Comparison of ENCODE assay signal across 22 mouse cellular contexts in the genomic region with DNA sequence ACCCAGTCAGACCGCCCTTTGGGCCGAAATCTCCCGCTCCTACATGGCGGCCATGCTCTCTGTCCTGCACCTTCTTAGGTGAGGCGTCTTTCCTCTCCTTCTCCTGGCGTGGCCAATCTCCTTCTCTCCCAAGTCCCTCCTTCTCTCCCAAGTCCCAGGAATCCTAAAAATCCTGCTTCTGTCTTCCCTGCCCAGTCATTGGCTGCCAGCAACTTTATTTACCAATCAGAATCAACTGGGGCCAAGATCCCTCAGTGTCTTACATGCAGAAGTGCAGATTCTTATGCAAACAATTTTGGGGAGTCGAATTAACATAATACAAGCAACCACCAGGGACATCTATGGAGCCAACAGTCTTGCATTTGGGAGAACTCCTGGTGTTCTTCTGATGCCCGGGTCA.
"Had no signal": no experiment of that assay in that cellular context is flagged by ENCODE, and none has a peak within 500 bp of the region (broad histone marks: within the 10 kb centered on the region; RNA-seq: fewer than 3 reads in every experiment).

No protein-coding gene starts in this region.

- H3K9ac ChIP-seq: embryonic facial prominence, embryonic 12.5 days; embryonic facial prominence, embryonic 13.5 days; embryonic facial prominence, embryonic 15.5 days; forebrain, embryonic 12.5 days; forebrain, embryonic 13.5 days; forebrain, embryonic 15.5 days; forebrain, postnatal 0 days had no signal

- H3K36me3 ChIP-seq: embryonic facial prominence, embryonic 10.5 days; embryonic facial prominence, embryonic 12.5 days; embryonic facial prominence, embryonic 13.5 days; embryonic facial prominence, embryonic 15.5 days; forebrain, embryonic 12.5 days; forebrain, embryonic 15.5 days; heart, embryonic 10.5 days had no signal

- DNase-seq: cerebellum, postnatal 10 days; cerebellum, postnatal 14 days; cerebellum, postnatal 25 days; cerebellum, postnatal 36 days; embryo, embryonic 11 days; forebrain, postnatal 0 days; gastrocnemius, adult 2 months; gastrocnemius, postnatal 10 days; gastrocnemius, postnatal 14 days; gastrocnemius, postnatal 25 days; gastrocnemius, postnatal 36 days; heart, adult 18-20 months; heart, adult 2 months had no signal

- H3K27me3 ChIP-seq: embryonic facial prominence, embryonic 12.5 days; embryonic facial prominence, embryonic 13.5 days; embryonic facial prominence, embryonic 15.5 days; forebrain, embryonic 12.5 days; forebrain, embryonic 13.5 days; forebrain, embryonic 15.5 days had no signal

- H3K4me1 ChIP-seq: embryonic facial prominence, embryonic 15.5 days; forebrain, embryonic 13.5 days; forebrain, embryonic 15.5 days; heart, embryonic 10.5 days had no signal

- H3K4me3 ChIP-seq: embryonic facial prominence, embryonic 10.5 days; embryonic facial prominence, embryonic 12.5 days; embryonic facial prominence, embryonic 13.5 days; embryonic facial prominence, embryonic 15.5 days; erythroblast, embryonic 14.5 days; forebrain, embryonic 12.5 days; forebrain, embryonic 13.5 days; forebrain, embryonic 15.5 days; gastrocnemius, adult 2 months; heart, adult 2 months; heart, embryonic 10.5 days had no signal

- H3K27ac ChIP-seq: embryonic facial prominence, embryonic 10.5 days; embryonic facial prominence, embryonic 12.5 days; embryonic facial prominence, embryonic 13.5 days; embryonic facial prominence, embryonic 15.5 days; forebrain, embryonic 12.5 days; forebrain, embryonic 13.5 days; forebrain, embryonic 15.5 days; gastrocnemius, adult 2 months; heart, adult 2 months; heart, embryonic 10.5 days had no signal

- H3K9me3 ChIP-seq: embryonic facial prominence, embryonic 10.5 days; embryonic facial prominence, embryonic 12.5 days; embryonic facial prominence, embryonic 13.5 days; embryonic facial prominence, embryonic 15.5 days; forebrain, embryonic 12.5 days; forebrain, embryonic 13.5 days; forebrain, embryonic 15.5 days; heart, embryonic 10.5 days had no signal
